Mouse (Mus musculus) liver, adult 2 months (tissue): ENCODE results near the gene Srsf5.

ENCODE experiments used
- CTCF ChIP-seq: fragments of 200-500 bp; IDR thresholded peaks from 2 replicates; pipeline ENCODE4 v1.5.1; 2011; ENCODE audit warnings: low read depth, low read length, control low read depth
- POLR2A ChIP-seq: fragments of 200-500 bp; IDR thresholded peaks from 2 replicates; pipeline ENCODE4 v1.6.1; 2011; ENCODE audit warnings: low read length, control low read depth; ENCODE audit not compliant: insufficient read depth; ENCODE audit errors: extremely low read depth

DNA sequence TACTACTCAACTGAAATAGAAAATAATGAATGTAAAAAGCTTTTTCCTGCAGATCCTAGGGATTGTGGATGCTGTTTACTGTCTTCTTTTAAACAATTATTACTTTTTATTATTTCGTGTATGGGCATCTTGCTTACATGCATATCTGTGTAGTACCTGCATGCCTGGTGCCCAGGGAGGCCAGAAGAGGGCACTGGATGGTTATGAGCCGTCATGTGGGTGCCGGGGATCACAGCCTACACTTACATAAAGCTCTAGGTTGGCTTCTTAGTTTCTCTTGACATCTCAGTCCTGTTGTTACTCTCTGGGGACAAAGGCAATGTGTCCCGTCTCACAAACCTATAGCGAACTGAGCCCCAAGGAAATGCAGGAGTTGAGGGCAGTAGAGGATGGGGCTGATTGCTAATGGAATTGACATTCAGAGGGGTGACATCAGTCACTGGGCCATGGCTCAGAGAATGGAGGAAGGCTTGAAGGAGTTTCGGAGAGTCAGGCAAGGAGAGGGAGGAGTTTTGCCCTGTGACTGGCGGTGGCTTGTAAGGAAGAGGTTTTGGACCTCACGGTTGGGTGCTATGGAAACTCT, 47.3 kb downstream of the Srsf5 start:
- TF ChIP-seq CTCF = peak; percentile 42
- TF ChIP-seq POLR2A = no peak
